Mouse (Mus musculus) cerebellum, postnatal 14 days (tissue): ENCODE measurements around the gene Dot1l.

Source experiments
- DNase-seq, 2 experiments: peaks; one replicate each; pipeline ENCODE4 v3.0.0; 2021; ENCODE audit warnings: mixed read lengths in 2 of 2

The Dot1l gene

GRCm38 (mm10) chr10:80754594-80755290, at the start of gene Dot1l:
Gene Dot1l, plus strand, starts transcription at chr10:80755206.
- DNase-seq, result peak; percentile 99 to 100

DNA sequence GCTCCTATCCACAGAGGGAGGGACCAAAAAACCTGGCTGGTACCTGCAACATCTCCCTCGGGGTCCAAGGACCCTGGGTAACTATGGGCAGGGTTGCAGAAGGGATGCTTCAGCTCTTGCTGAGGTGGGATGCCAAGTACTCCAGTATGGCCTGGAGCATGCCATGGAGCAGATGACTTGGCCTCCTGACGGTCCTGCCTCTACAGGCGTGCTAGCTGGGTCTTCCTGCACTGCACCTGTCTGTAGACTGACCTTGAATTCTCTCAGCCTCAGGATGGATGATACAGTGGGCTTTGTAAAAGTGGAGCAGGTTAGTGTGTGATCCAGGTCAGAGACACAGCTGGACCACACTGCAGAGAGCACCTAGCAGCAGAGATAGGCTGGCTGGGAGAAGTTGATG, 49.5 kb upstream of the Dot1l start:
- DNase-seq, result no peak

DNA sequence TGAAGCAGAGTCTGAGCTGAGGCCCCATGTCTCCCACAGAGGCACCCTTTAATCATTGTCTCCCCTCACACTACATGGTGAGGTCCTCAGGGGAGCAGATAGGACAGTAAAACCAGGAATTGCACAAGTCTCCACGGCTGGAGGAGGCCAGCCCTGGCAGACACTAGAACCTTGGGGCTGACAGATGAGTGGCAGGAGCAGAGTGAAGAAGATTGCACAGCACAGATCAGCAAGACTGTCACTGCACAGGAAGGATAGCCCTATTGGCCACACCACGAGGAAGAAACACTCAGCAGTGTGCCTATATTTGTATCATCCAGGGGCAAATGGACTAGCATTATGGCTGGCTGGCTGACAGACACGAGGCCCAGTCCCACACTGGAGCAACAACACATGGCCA, 44.2 kb upstream of the Dot1l start:
- DNase-seq, result no peak

- no peak for DNase-seq
These were observed 37.7 kb upstream of the Dot1l start for GRCm38 (mm10) chr10:80717281-80717680.

- no peak for DNase-seq
These were observed 27.5 kb upstream of the Dot1l start for GRCm38 (mm10) chr10:80727369-80728127.

GRCm38 (mm10) chr10:80732611-80733101, 22.4 kb upstream of the Dot1l start:
- peak; percentile 55 to 70 for DNase-seq

GRCm38 (mm10) chr10:80736731-80737130, 18.3 kb upstream of the Dot1l start:
- peak; percentile 77 to 82 for DNase-seq

DNA sequence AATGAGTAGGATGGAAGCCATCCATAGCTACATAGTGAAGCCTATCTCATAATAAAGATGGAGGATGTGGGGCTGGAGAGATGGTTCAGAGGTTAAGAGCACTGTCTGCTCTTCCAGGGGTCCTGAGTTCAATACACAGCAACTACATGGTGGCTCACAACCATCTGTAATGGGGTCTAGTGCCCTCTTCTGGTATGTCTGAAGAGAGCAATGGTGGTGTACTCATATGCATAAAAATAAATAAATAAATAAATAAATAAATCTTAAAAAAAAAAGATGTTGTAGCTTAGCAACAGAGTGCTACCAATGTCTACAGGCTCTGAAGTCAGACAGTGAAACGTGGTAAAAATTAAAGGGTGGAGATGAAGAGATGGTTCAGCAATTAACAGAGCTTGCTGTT, 16.3 kb upstream of the Dot1l start:
- no peak for DNase-seq

- DNase-seq, result peak; percentile 47 to 49
These were observed 13.9 kb upstream of the Dot1l start for GRCm38 (mm10) chr10:80741146-80741545.

GRCm38 (mm10) chr10:80741634-80742179, 13.3 kb upstream of the Dot1l start:
- DNase-seq, result no peak

- peak; percentile 97 to 98 for DNase-seq
These were observed 12.6 kb upstream of the Dot1l start, which contains the start of gene Ap3d1 for GRCm38 (mm10) chr10:80742180-80742978. Gene Ap3d1, minus strand, starts transcription at chr10:80742264.

- peak in 1 of 2 experiments; percentile 28 for DNase-seq
These were observed 10.7 kb upstream of the Dot1l start for GRCm38 (mm10) chr10:80744262-80744661.

- DNase-seq, result peak; percentile 91 to 92
These were observed 7.6 kb upstream of the Dot1l start for GRCm38 (mm10) chr10:80747410-80747809.

- no peak for DNase-seq
These were observed 6.4 kb upstream of the Dot1l start for GRCm38 (mm10) chr10:80748609-80749008.

DNA sequence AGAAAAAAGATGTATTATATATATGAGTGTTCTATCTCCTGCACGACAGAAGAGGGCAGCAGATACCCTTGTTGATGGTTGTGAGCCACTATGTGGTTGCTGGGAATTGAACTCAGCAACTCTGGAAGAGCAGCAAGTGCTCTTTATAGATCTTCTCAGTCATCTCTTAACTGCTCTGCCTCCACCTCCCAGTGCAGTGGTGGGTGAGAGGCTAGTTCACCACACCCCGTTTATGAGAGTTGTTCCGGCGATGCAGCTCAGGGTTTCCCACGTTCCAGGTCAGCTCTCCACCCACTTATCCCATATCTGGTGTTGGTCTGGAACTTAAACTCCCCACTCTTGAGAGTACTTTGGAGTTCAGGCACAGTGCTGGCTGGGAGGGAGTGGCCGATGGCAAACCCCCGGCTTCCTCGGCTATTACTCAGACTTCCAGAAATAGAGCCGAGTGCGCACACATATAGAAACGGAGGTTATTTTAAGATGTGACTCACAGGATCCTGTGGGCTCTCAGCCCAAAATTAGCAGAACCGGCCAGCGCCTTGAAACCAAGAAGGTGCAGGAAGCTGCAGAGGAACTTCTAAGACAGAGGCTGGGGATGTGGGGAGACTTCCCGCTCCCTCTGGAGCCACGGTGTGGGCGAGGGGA, 3.7 kb upstream of the Dot1l start:
- peak; percentile 44 to 46 for DNase-seq

- peak; percentile 57 to 81 for DNase-seq
These were observed 2.9 kb upstream of the Dot1l start for GRCm38 (mm10) chr10:80752079-80752625.

DNA sequence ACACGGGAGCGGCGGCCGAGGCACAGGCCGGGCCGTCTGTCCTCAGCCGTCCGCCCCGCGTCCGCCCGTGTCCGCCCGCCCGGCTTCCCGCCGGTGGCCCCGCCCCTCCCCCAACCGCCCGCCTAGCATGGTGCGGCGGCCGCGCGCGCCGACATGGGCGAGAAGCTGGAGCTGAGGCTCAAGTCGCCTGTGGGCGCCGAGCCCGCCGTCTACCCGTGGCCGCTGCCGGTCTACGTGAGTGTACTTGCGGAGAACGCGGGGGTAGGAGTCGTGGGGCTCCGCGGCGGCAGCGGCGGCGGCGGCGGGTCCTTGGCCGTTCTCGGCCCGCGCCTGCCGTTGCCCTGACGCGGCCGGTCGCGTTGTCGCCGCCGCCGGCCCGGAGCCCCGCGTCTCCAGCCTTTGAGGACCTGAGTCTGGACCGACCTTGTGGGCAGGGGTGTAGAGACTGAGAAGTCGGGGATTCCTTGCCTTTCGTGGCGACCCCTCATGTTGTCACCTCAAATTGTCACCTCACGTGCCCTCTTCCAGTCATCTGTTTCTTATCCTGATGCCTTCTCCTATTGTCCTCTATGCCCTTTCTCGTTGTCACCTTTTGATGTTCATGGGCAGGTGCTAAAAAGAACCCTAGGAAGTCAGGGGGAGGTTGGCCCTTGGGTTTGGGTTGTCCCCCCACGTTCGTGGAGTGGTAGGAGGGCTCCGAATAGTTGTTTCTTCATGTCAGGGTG, 447 bp downstream of the Dot1l start:
- no peak for DNase-seq

- DNase-seq, result peak in 1 of 2 experiments; percentile 29
These were observed 1.1 kb downstream of the Dot1l start for GRCm38 (mm10) chr10:80756099-80756498.

GRCm38 (mm10) chr10:80756509-80756908, 1.5 kb downstream of the Dot1l start:
- no peak for DNase-seq

GRCm38 (mm10) chr10:80756967-80757366, 2.0 kb downstream of the Dot1l start:
- peak; percentile 54 to 61 for DNase-seq

DNA sequence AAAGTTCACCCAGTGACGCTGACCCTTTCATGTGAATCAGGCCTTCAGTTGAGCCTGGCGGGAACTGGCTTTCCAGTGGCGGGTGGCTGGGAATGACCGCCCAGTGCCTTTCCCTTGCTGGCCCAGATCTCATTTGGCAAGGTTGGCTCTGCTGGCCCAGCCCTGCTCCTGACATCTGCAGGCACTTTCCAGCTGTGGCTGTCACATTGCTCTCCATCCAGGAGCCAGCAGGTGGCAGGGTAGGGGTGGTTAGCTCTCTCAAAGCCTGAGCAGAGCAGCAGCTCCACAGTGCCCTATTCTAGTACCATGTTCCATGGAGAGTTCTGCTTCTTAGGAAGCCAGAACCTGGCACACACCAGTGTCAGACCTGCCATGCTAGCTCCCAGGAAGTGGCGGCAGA, 2.7 kb downstream of the Dot1l start:
- peak; percentile 54 to 69 for DNase-seq
